Mouse (Mus musculus) myocyte (in vitro differentiated cells): ENCODE data around the gene Stxbp3. TPM values are rescaled to one million over a fixed set of nuclear protein-coding genes. Genes with fewer than 3 reads are reported as not detected.

Experiments used
- H3K27me3 ChIP-seq: one replicate; pipeline ENCODE4 v1.6.1; 2011; ENCODE audit not compliant: control insufficient read depth, insufficient read depth, insufficient read length
- H3K36me3 ChIP-seq: one replicate; pipeline ENCODE4 v1.6.1; 2011; ENCODE audit not compliant: control insufficient read depth, insufficient read depth
- H3K4me2 ChIP-seq: one replicate; pipeline ENCODE4 v1.6.1; 2011; ENCODE audit warnings: low read depth, control low read depth
- H3K4me3 ChIP-seq: one replicate; pipeline ENCODE4 v1.5.1; 2011; ENCODE audit warnings: mild to moderate bottlenecking, control low read depth, moderate library complexity
- H3K79me2 ChIP-seq: one replicate; pipeline ENCODE4 v1.6.1; 2011; ENCODE audit not compliant: control insufficient read depth, insufficient read depth
- H3ac ChIP-seq: one replicate; pipeline ENCODE4 v1.6.1; 2011; ENCODE audit not compliant: control insufficient read depth, insufficient read length
- CEBPB ChIP-seq: IDR thresholded peaks from 2 replicates; pipeline ENCODE4 v1.6.1; 2011; ENCODE audit warnings: mild to moderate bottlenecking, moderate library complexity; ENCODE audit not compliant: poor library complexity, insufficient read depth, severe bottlenecking
- E2F4 ChIP-seq: IDR thresholded peaks from one replicate; pipeline ENCODE4 v1.6.1; 2011; ENCODE audit warnings: mild to moderate bottlenecking, control low read depth, moderate library complexity; ENCODE audit not compliant: insufficient read depth
- MAX ChIP-seq: IDR thresholded peaks from one replicate; pipeline ENCODE4 v1.6.1; 2011; ENCODE audit warnings: low read depth, mild to moderate bottlenecking, control low read depth
- MYOD1 ChIP-seq, 3 experiments: IDR thresholded peaks; one replicate each; pipeline ENCODE4 v1.6.1; 2011; ENCODE audit warnings: control low read depth in 2 of 3, low read depth in 2 of 3, mild to moderate bottlenecking in 2 of 3, moderate library complexity in 1 of 3; ENCODE audit not compliant: insufficient read length in 2 of 3, control insufficient read depth in 1 of 3
- MYOG ChIP-seq, 3 experiments: IDR thresholded peaks; one replicate each; pipeline ENCODE4 v1.6.1; 2011; ENCODE audit warnings: control low read depth in 2 of 3, low read depth in 2 of 3, mild to moderate bottlenecking in 2 of 3; ENCODE audit not compliant: insufficient read length in 2 of 3, control insufficient read depth in 1 of 3, insufficient read depth in 1 of 3
- POLR2A ChIP-seq: IDR thresholded peaks from one replicate; pipeline ENCODE4 v1.6.1; 2011; ENCODE audit warnings: low read depth, mild to moderate bottlenecking, control low read depth, moderate library complexity; ENCODE audit not compliant: insufficient read length
- POLR2AphosphoS2 ChIP-seq: IDR thresholded peaks from one replicate; pipeline ENCODE4 v1.6.1; 2011; ENCODE audit warnings: low read depth, control low read depth; ENCODE audit not compliant: insufficient read length
- REST ChIP-seq: IDR thresholded peaks from one replicate; pipeline ENCODE4 v1.6.1; 2011; ENCODE audit warnings: mild to moderate bottlenecking, control low read depth, moderate library complexity; ENCODE audit not compliant: insufficient read depth, insufficient read length
- SRF ChIP-seq: IDR thresholded peaks from one replicate; pipeline ENCODE4 v1.6.1; 2011; ENCODE audit warnings: low read depth; ENCODE audit not compliant: control insufficient read depth, insufficient read length
- TCF12 ChIP-seq: IDR thresholded peaks from one replicate; pipeline ENCODE4 v1.6.1; 2011; ENCODE audit warnings: mild to moderate bottlenecking, control low read depth; ENCODE audit not compliant: poor library complexity, insufficient read depth, severe bottlenecking
- TCF3 ChIP-seq: IDR thresholded peaks from one replicate; pipeline ENCODE4 v1.6.1; 2011; ENCODE audit warnings: low read depth, control low read depth; ENCODE audit not compliant: insufficient read length
- USF1 ChIP-seq: IDR thresholded peaks from one replicate; pipeline ENCODE4 v1.6.1; 2011; ENCODE audit warnings: low read depth, mild to moderate bottlenecking, control low read depth, moderate library complexity
- polyA plus RNA-seq: library from polyadenylated mRNA; unstranded; fragments of >200 nt; fragmentation: generic; extraction: Trizol; gene quantifications from one replicate; pipeline ENCODE4 v1.2.1, GENCODE M21; 2012; ENCODE audit warnings: missing spikeins

Stxbp3 gene
- polyA plus RNA-seq, 1 experiment: 11.9 TPM

DNA sequence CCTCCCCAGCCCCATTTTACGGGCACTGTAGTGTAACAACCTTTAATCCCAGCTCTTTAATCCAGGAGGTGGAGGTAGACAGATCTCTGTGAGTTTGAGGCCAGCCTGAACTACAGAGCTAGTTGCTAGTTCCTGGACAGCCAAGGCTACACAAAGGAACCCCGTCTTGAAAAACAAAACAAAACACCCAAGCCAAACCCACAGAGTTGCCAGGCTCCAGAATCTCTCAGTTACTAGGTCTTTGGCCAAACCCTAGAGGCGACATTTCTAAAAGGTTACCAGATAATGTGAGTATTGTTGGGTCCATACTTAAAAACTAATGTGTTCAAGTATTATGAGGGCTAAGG lies 16.8 kb upstream of the Stxbp3 start:
- no peak overlapping the region for H3K4me2 ChIP-seq
- no peaks in the 10 kb centered on the region for H3K27me3 ChIP-seq
- H3K4me3 ChIP-seq: no peak overlapping the region
- H3ac ChIP-seq: no peak overlapping the region
- no peaks in the 10 kb centered on the region for H3K36me3 ChIP-seq
- H3K79me2 ChIP-seq: no peaks in the 10 kb centered on the region
- TF ChIP-seq CEBPB (no peak), MYOD1 (IDR thresholded peaks at IDR 0.05; ENCODE audit: control insufficient read depth in 1 of 3, insufficient read length in 2 of 3, low read depth in 2 of 3) (no peak), SRF (no peak), MAX (no peak), TCF12 (no peak), MYOG (IDR thresholded peaks at IDR 0.05; ENCODE audit: control insufficient read depth in 1 of 3, insufficient read depth in 1 of 3, insufficient read length in 2 of 3, low read depth in 2 of 3) (no peak), E2F4 (no peak), TCF3 (no peak), POLR2A (no peak), USF1 (no peak), REST (no peak), POLR2AphosphoS2 (no peak)

DNA sequence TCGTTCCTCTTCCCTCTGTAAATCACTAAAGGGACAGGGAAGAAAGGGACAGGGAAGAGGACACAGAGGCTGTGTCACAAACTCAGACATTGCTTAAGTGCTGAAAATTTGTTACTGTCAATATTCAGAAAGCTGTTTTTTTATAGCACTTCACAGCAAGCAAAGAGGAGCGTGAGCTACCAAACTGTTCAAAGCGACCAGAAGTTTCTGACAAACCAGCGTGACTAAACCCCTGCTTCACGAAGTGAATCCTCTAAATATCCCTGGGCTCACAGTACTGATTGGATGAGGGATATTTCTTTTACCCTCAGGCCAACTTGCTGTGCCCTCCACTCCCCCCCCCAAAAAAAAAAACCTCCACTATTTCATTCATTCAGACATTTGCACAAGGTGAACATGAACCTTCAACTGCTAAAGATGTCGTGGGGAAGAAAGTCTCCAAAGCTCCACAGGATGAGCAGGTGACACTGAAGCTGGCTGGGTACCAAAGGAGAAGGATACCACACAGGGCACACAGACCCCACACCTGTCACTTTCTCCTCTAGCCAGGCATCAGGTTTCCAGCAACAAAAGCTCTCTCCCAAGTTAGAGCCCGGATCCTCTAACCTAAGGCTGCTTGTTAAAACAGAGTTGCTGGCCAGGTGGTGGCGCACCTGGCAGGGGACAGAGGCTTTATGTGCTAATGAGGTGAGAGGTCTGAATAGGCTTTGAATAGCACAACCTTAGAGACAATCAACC lies 16.2 kb upstream of the Stxbp3 start:
- Histone ChIP-seq H3K36me3 (no peaks in the 10 kb centered on the region), H3K79me2 (no peaks in the 10 kb centered on the region), H3K27me3 (no peaks in the 10 kb centered on the region), H3K4me3 (no peak overlapping the region), H3ac (no peak overlapping the region), H3K4me2 (peak overlapping the region; percentile 73)
- peak in 1 of 3 experiments; percentile 71 for TF ChIP-seq MYOG (IDR thresholded peaks at IDR 0.05; ENCODE audit: control insufficient read depth in 1 of 3, insufficient read depth in 1 of 3, insufficient read length in 2 of 3, low read depth in 2 of 3)
- TF ChIP-seq CEBPB: no peak
- peak in 2 of 3 experiments; percentile 60 to 77 for TF ChIP-seq MYOD1 (IDR thresholded peaks at IDR 0.05; ENCODE audit: control insufficient read depth in 1 of 3, insufficient read length in 2 of 3, low read depth in 2 of 3)

DNA sequence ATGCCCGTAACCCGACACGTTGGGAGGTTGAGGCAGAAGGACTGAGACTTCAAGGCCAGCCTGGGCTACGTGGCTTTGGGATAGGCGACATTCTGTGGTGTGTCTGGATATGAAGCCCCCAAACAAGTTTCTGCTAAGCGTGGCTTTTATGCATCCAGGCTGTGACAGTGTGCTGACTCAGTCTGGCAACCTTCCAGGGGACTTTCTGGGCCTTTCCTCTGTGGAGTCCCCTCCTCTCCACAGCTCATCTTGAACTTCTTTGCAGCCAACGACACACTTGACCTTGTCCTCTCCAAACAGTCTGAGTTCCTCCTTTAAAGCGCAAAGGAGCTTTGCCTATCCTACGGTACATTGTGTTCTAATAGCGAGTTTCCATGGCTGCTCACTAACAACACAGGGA lies 15.5 kb upstream of the Stxbp3 start:
- TF ChIP-seq MAX (no peak), TCF12 (no peak), MYOD1 (IDR thresholded peaks at IDR 0.05; ENCODE audit: control insufficient read depth in 1 of 3, insufficient read length in 2 of 3, low read depth in 2 of 3) (no peak), MYOG (IDR thresholded peaks at IDR 0.05; ENCODE audit: control insufficient read depth in 1 of 3, insufficient read depth in 1 of 3, insufficient read length in 2 of 3, low read depth in 2 of 3) (no peak), POLR2A (no peak), POLR2AphosphoS2 (no peak)
- Histone ChIP-seq H3K27me3 (no peaks in the 10 kb centered on the region), H3ac (no peak overlapping the region), H3K36me3 (no peaks in the 10 kb centered on the region), H3K4me2 (peak overlapping the region; percentile 73), H3K4me3 (no peak overlapping the region), H3K79me2 (no peaks in the 10 kb centered on the region)

DNA sequence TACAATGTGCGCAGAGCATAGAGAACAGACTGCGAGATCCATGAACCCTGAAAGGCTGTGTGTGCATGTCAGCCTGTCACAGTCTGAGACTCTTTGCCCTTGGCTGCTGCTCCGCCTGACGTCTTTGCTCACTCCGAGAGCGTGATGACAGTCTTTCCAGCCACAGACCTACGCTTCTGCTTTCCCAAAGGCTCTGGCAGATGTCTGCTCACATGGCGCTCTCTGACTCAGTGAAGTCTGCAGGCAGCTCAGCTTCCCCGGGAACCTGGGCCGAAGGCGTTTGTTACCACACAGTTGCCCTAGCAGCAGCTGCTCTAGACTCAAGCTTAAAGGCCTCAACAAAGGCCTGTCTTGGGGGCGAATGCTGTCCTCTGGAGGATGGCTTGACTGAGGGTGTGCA lies 15.0 kb upstream of the Stxbp3 start:
- H3K4me3 ChIP-seq: no peak overlapping the region
- TF ChIP-seq MYOD1 (IDR thresholded peaks at IDR 0.05; ENCODE audit: control insufficient read depth in 1 of 3, insufficient read length in 2 of 3, low read depth in 2 of 3) (peak in 2 of 3 experiments; percentile 77), MYOG (IDR thresholded peaks at IDR 0.05; ENCODE audit: control insufficient read depth in 1 of 3, insufficient read depth in 1 of 3, insufficient read length in 2 of 3, low read depth in 2 of 3) (peak; percentile 51 to 95 (median 69)), POLR2A (peak; percentile 55), MAX (peak; percentile 23), POLR2AphosphoS2 (no peak), REST (no peak), E2F4 (no peak), TCF3 (no peak), CEBPB (no peak), TCF12 (peak; percentile 30), USF1 (peak; percentile 43), SRF (no peak)
- H3K79me2 ChIP-seq: no peaks in the 10 kb centered on the region
- no peaks in the 10 kb centered on the region for H3K27me3 ChIP-seq
- H3K36me3 ChIP-seq: no peaks in the 10 kb centered on the region
- H3K4me2 ChIP-seq: peak overlapping the region; percentile 73
- H3ac ChIP-seq: no peak overlapping the region

DNA sequence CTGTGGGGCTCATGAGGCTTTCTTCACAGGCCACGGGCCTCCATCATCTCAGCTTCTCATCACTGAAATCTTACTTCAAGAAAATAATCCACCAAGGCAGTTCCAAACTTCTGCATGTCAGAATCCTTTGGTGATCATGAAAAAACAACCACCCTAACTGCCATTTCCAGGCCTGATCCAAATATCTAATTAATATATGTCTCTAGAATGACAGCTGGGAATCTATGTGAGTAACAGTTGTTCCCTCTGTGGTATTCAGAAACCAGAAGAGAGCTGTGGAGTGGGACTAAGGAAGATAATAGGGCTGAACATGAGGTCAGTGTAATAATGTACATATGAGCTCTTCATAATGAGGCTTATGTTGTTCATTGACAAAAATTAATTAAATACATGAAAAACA lies 12.9 kb upstream of the Stxbp3 start:
- Histone ChIP-seq H3K36me3 (no peaks in the 10 kb centered on the region), H3K27me3 (no peaks in the 10 kb centered on the region), H3K4me3 (no peak overlapping the region), H3ac (no peak overlapping the region), H3K4me2 (no peak overlapping the region), H3K79me2 (no peaks in the 10 kb centered on the region)
- no peak for TF ChIP-seq USF1
- peak in 1 of 3 experiments; percentile 50 for TF ChIP-seq MYOG (IDR thresholded peaks at IDR 0.05; ENCODE audit: control insufficient read depth in 1 of 3, insufficient read depth in 1 of 3, insufficient read length in 2 of 3, low read depth in 2 of 3)
- TF ChIP-seq MYOD1 (IDR thresholded peaks at IDR 0.05; ENCODE audit: control insufficient read depth in 1 of 3, insufficient read length in 2 of 3, low read depth in 2 of 3): peak; percentile 30 to 47 (median 45)
